Mouse (Mus musculus) erythroblast, embryonic 14.5 days (primary cell): ENCODE data around the gene Il1rl1.

ENCODE experiments used
- GATA1 ChIP-seq: IDR thresholded peaks from 2 replicates; pipeline ENCODE4 v1.6.1; 2012; ENCODE audit warnings: low read length, inconsistent platforms, mixed read lengths
- TAL1 ChIP-seq: IDR thresholded peaks from 3 replicates; pipeline ENCODE4 v1.6.1; 2012; ENCODE audit warnings: low read length, inconsistent platforms, mixed read lengths

GRCm38 (mm10) chr1:40414863-40415656, 14.3 kb upstream of the Il1rl1 start:
- no peak for TF ChIP-seq GATA1
- TF ChIP-seq TAL1 = no peak
